19 mouse cellular contexts compared by ENCODE assay signal in genomic region chr19:46073285-46073684, GRCm38 (mm10). TPM values are rescaled to one million over a fixed set of nuclear protein-coding genes. Genes with fewer than 3 reads are reported as not detected.
"Had no signal": no experiment of that assay in that cellular context is flagged by ENCODE, and none has a peak within 500 bp of the region (broad histone marks: within the 10 kb centered on the region; RNA-seq: fewer than 3 reads in every experiment).

No protein-coding gene starts in this region.

- DNase-seq: kidney, adult 9 months; kidney, postnatal 4 days; left cerebral cortex, postnatal 4 days; lung, adult 18-20 months; right cerebral cortex, postnatal 14 days; thymus, postnatal 4 days had no signal

- H3K9me3 ChIP-seq: limb, embryonic 13.5 days; midbrain, embryonic 12.5 days; neural tube, embryonic 13.5 days; stomach, embryonic 15.5 days had no signal

- H3K4me3 ChIP-seq: layer of hippocampus, adult 2 months; limb, embryonic 13.5 days; midbrain, embryonic 12.5 days; neural tube, embryonic 13.5 days; stomach, embryonic 15.5 days had no signal

- H3K27me3 ChIP-seq: limb, embryonic 13.5 days; midbrain, embryonic 12.5 days; neural tube, embryonic 13.5 days; stomach, embryonic 15.5 days had no signal

- ATAC-seq: intestine, postnatal 0 days; midbrain, embryonic 16.5 days had no signal

- H3K4me2 ChIP-seq: limb, embryonic 13.5 days; midbrain, embryonic 12.5 days; neural tube, embryonic 13.5 days; stomach, embryonic 15.5 days had no signal

- H3K9ac ChIP-seq: limb, embryonic 13.5 days; midbrain, embryonic 12.5 days; neural tube, embryonic 13.5 days; stomach, embryonic 15.5 days had no signal

- H3K27ac ChIP-seq: kidney, postnatal 0 days; layer of hippocampus, adult 2 months; limb, embryonic 13.5 days; midbrain, embryonic 12.5 days; neural tube, embryonic 13.5 days; stomach, embryonic 15.5 days had no signal

RNA-seq across cellular contexts. Expression of gene Elovl3, which starts 58.4 kb away (rescaled TPM):
- total RNA-seq: layer of hippocampus, adult 2 months; layer of hippocampus, postnatal 10 days; left cerebral cortex, adult 18-20 months; left cerebral cortex, postnatal 10 days; left cerebral cortex, postnatal 4 days; megakaryocyte-erythroid progenitor cell, adult 5-6 weeks had no signal
- polyA plus RNA-seq: intestine, postnatal 0 days; neural tube, embryonic 13.5 days; spleen, adult 2 months; stomach, embryonic 15.5 days had no signal
